Comparison of ENCODE assay signal across 10 mouse cellular contexts in the genomic region with DNA sequence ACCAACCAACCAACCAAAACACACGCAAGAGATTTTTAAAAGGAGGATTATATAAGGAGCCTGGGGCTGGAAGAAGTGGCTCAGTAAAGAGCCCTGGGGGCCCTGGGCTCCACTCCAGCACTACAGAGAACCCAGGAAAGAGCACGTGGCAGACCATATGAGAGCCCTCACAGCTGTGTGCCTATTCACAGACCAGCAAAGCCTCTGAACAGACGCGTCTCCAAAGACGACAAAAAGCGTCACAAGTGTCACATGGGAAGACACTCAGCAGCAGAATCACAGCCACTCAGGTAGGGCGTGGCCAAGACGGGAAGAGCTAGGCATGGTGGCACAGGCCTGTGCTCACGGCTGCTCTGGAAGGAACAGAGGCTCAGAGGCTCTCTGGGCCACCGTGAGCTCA. TPM values are rescaled to one million over a fixed set of nuclear protein-coding genes. Genes with fewer than 3 reads are reported as not detected.
A peak's percentile ranks its signal among the peaks of the same experiment; 100 is the strongest.
DNase-seq lines count a peak whose midpoint lies in the region; ATAC-seq and TF ChIP-seq lines count a peak whose summit lies in the region.
"Had no signal": no experiment of that assay in that cellular context is flagged by ENCODE, and none has a peak within 500 bp of the region (broad histone marks: within the 10 kb centered on the region; RNA-seq: fewer than 3 reads in every experiment).

No protein-coding gene starts in this region.

- H3K4me1 ChIP-seq in midbrain, embryonic 13.5 days (replicated peaks) = peaks cover 23% of the 10 kb centered on the region
- peaks cover 3% of the 10 kb centered on the region; the same call in 1 of the 2 replicates for H3K4me1 ChIP-seq in midbrain, postnatal 0 days (ENCODE audit: insufficient read depth, low read length)
- H3K4me1 ChIP-seq in embryonic facial prominence, embryonic 10.5 days = peaks cover 31% of the 10 kb centered on the region

- H3K9me3 ChIP-seq in midbrain, embryonic 13.5 days = no peaks in the 10 kb centered on the region
- no peaks in the 10 kb centered on the region for H3K9me3 ChIP-seq in midbrain, postnatal 0 days (ENCODE audit: low read length)
- H3K9me3 ChIP-seq in embryonic facial prominence, embryonic 10.5 days = no peaks in the 10 kb centered on the region

- H3K4me3 ChIP-seq in midbrain, embryonic 13.5 days (replicated peaks) = no peak overlapping the region
- no peak overlapping the region for H3K4me3 ChIP-seq in midbrain, postnatal 0 days (ENCODE audit: low read depth, low read length)
- H3K4me3 ChIP-seq in embryonic facial prominence, embryonic 10.5 days = no peak overlapping the region
- H3K4me3 ChIP-seq in layer of hippocampus, adult 2 months = no peak overlapping the region
- H3K4me3 ChIP-seq: heart, adult 2 months had no signal

- no peak for DNase-seq in midbrain, postnatal 0 days (ENCODE audit: low spot score)
- DNase-seq in embryonic facial prominence, embryonic 10.5 days (ENCODE audit: low spot score) = no peak
- DNase-seq in layer of hippocampus, adult 2 months (ENCODE audit: low spot score in 2 of 2) = peak; percentile 42 to 69
- DNase-seq in right cerebral cortex, postnatal 25 days = peak; percentile 51
- no peak for DNase-seq in ovary, adult 18-20 months (ENCODE audit: low spot score)
- no peak for DNase-seq in yolk sac, embryonic 10.5 days (ENCODE audit: low spot score)
- DNase-seq: heart, adult 2 months; kidney, adult 18-20 months had no signal

- WGBS in midbrain, embryonic 13.5 days = 71% methylated on average over 10 of the region's 10 CpGs
- 66% methylated on average over 10 of the region's 10 CpGs for WGBS in midbrain, postnatal 0 days
- WGBS in embryonic facial prominence, embryonic 10.5 days = 80% methylated on average over 10 of the region's 10 CpGs

- peaks cover 72% of the 10 kb centered on the region for H3K36me3 ChIP-seq in midbrain, embryonic 13.5 days
- peaks cover 31% of the 10 kb centered on the region for H3K36me3 ChIP-seq in midbrain, postnatal 0 days (ENCODE audit: insufficient read depth, low read length)
- H3K36me3 ChIP-seq in embryonic facial prominence, embryonic 10.5 days (replicated peaks) = peaks cover 89% of the 10 kb centered on the region

- H3K27ac ChIP-seq in midbrain, embryonic 13.5 days = no peak overlapping the region
- no peak overlapping the region for H3K27ac ChIP-seq in midbrain, postnatal 0 days (ENCODE audit: low read depth, low read length)
- H3K27ac ChIP-seq in embryonic facial prominence, embryonic 10.5 days (replicated peaks) = 0 out of 2 replicates have a peak overlapping the region, but pooled peaks have one; percentile 12
- H3K27ac ChIP-seq in layer of hippocampus, adult 2 months = peak overlapping the region; percentile 25; the same call in 1 of the 2 replicates
- H3K27ac ChIP-seq: heart, adult 2 months had no signal

- no peak for TF ChIP-seq CTCF in midbrain, postnatal 0 days (IDR thresholded peaks at IDR 0.05)
- no peak for TF ChIP-seq CTCF in layer of hippocampus, adult 2 months (conservative IDR thresholded peaks at IDR 0.05)

- H3K4me2 ChIP-seq in midbrain, embryonic 13.5 days (replicated peaks) = no peak overlapping the region
- H3K4me2 ChIP-seq in midbrain, postnatal 0 days (ENCODE audit: low read depth, low read length, poor library complexity, severe bottlenecking) = no peak overlapping the region
- H3K4me2 ChIP-seq: liver, embryonic 11.5 days had no signal

- H3K27me3 ChIP-seq in midbrain, embryonic 13.5 days = no peaks in the 10 kb centered on the region
- H3K27me3 ChIP-seq in midbrain, postnatal 0 days (ENCODE audit: insufficient read depth, low read length) = no peaks in the 10 kb centered on the region
- no peaks in the 10 kb centered on the region for H3K27me3 ChIP-seq in embryonic facial prominence, embryonic 10.5 days (replicated peaks; ENCODE audit: low read depth, poor library complexity, severe bottlenecking)

- 0 out of 2 replicates have a peak, but pooled peaks have one; percentile 22 for ATAC-seq in midbrain, embryonic 13.5 days
- no peak for ATAC-seq in midbrain, postnatal 0 days (ENCODE audit: low FRiP score)

- H3K9ac ChIP-seq in midbrain, embryonic 13.5 days (replicated peaks) = no peak overlapping the region
- no peak overlapping the region for H3K9ac ChIP-seq in midbrain, postnatal 0 days (replicated peaks; ENCODE audit: low read length, poor library complexity, severe bottlenecking)

RNA-seq across cellular contexts. Expression of a gene that starts 5.8 kb away (rescaled TPM):
- polyA plus RNA-seq in midbrain, embryonic 13.5 days (2015; fragmentation: Nextera tagmentation; extraction: Ambion mirVana) = 69.1 and 76.5 TPM in 2 replicates
- total RNA-seq in midbrain, postnatal 0 days (2014; rRNA removed) = 82.2 and 83.0 TPM in 2 replicates
- polyA plus RNA-seq in midbrain, postnatal 0 days (2015; fragmentation: Nextera tagmentation; extraction: Ambion mirVana) = 38.6 and 43.7 TPM in 2 replicates
- 61.0 and 61.8 TPM in 2 replicates for polyA plus RNA-seq in embryonic facial prominence, embryonic 10.5 days (2016; fragmentation: Nextera tagmentation; extraction: Ambion mirVana)
- 10 to 100 TPM; 91.6 to 96.4 TPM for total RNA-seq in layer of hippocampus, adult 2 months (2021)

RNA-seq across cellular contexts. Expression of a gene that starts 23.5 kb away (rescaled TPM):
- polyA plus RNA-seq in midbrain, embryonic 13.5 days (2015; fragmentation: Nextera tagmentation; extraction: Ambion mirVana) = 76.2 and 78.3 TPM in 2 replicates
- total RNA-seq in midbrain, postnatal 0 days (2014; rRNA removed) = 74.3 and 100 TPM in 2 replicates
- polyA plus RNA-seq in midbrain, postnatal 0 days (2015; fragmentation: Nextera tagmentation; extraction: Ambion mirVana) = 77.0 and 78.7 TPM in 2 replicates
- 108 and 117 TPM in 2 replicates for polyA plus RNA-seq in embryonic facial prominence, embryonic 10.5 days (2016; fragmentation: Nextera tagmentation; extraction: Ambion mirVana)
- total RNA-seq in layer of hippocampus, adult 2 months (2021) = 10 to 100 TPM; 64.6 to 66.8 TPM

RNA-seq across cellular contexts. Expression of a gene that starts 31.2 kb away (rescaled TPM):
- polyA plus RNA-seq in midbrain, embryonic 13.5 days (2015; fragmentation: Nextera tagmentation; extraction: Ambion mirVana) = 1.3 and 1.8 TPM in 2 replicates
- total RNA-seq in midbrain, postnatal 0 days (2014; rRNA removed) = 5.7 and 7.6 TPM in 2 replicates
- 2.3 TPM in 2 replicates for polyA plus RNA-seq in midbrain, postnatal 0 days (2015; fragmentation: Nextera tagmentation; extraction: Ambion mirVana)
- polyA plus RNA-seq in embryonic facial prominence, embryonic 10.5 days (2016; fragmentation: Nextera tagmentation; extraction: Ambion mirVana) = 1.9 and 2.3 TPM in 2 replicates
- 1 to 10 TPM; 6.9 to 7.7 TPM for total RNA-seq in layer of hippocampus, adult 2 months (2021)

RNA-seq across cellular contexts. Expression of a gene that starts 35.1 kb away (rescaled TPM):
- polyA plus RNA-seq in midbrain, embryonic 13.5 days (2015; fragmentation: Nextera tagmentation; extraction: Ambion mirVana) = 2.0 and 3.4 TPM in 2 replicates
- 12.6 and 16.8 TPM in 2 replicates for total RNA-seq in midbrain, postnatal 0 days (2014; rRNA removed)
- 9.0 and 11.7 TPM in 2 replicates for polyA plus RNA-seq in midbrain, postnatal 0 days (2015; fragmentation: Nextera tagmentation; extraction: Ambion mirVana)
- 4.5 and 4.7 TPM in 2 replicates for polyA plus RNA-seq in embryonic facial prominence, embryonic 10.5 days (2016; fragmentation: Nextera tagmentation; extraction: Ambion mirVana)
- total RNA-seq in layer of hippocampus, adult 2 months (2021) = 1 to 10 TPM; 4.6 to 7.2 TPM

RNA-seq across cellular contexts. Expression of a gene that starts 36.5 kb away (rescaled TPM):
- polyA plus RNA-seq in midbrain, embryonic 13.5 days (2015; fragmentation: Nextera tagmentation; extraction: Ambion mirVana) = 78.4 and 88.2 TPM in 2 replicates
- 54.2 and 60.5 TPM in 2 replicates for total RNA-seq in midbrain, postnatal 0 days (2014; rRNA removed)
- polyA plus RNA-seq in midbrain, postnatal 0 days (2015; fragmentation: Nextera tagmentation; extraction: Ambion mirVana) = 91.2 and 101 TPM in 2 replicates
- 62.7 and 65.6 TPM in 2 replicates for polyA plus RNA-seq in embryonic facial prominence, embryonic 10.5 days (2016; fragmentation: Nextera tagmentation; extraction: Ambion mirVana)
- total RNA-seq in layer of hippocampus, adult 2 months (2021) = 10 to 100 TPM; 39.6 to 40.1 TPM

Comparison
In these comparisons a context has a peak if more than half of its experiments do, and no peak if none do; other contexts are left out.
1. H3K27ac ChIP-seq: peak in embryonic facial prominence, embryonic 10.5 days (single experiment) and layer of hippocampus, adult 2 months (single experiment); none in midbrain, embryonic 13.5 days (single experiment) and midbrain, postnatal 0 days (single experiment).
2. DNase-seq: peak in layer of hippocampus, adult 2 months (2 of 2) and right cerebral cortex, postnatal 25 days (single experiment); none in midbrain, postnatal 0 days (single experiment), embryonic facial prominence, embryonic 10.5 days (single experiment), ovary, adult 18-20 months (single experiment) and yolk sac, embryonic 10.5 days (single experiment).